Mouse (Mus musculus): ENCODE measurements around the gene Clcnkb. TPM values are rescaled to one million over a fixed set of nuclear protein-coding genes. Genes with fewer than 3 reads are reported as not detected.
A peak's percentile ranks its signal among the peaks of the same experiment; 100 is the strongest.

Gene Clcnkb
- not detected in 2 replicates for total RNA-seq (2014; rRNA removed)
- not detected in 2 replicates for polyA plus RNA-seq (2012; rRNA removed)

- TF ChIP-seq POLR2A (IDR thresholded peaks at IDR 0.05; ENCODE audit: extremely low read depth, insufficient read depth, low read length), result no peak
- TF ChIP-seq CTCF (IDR thresholded peaks at IDR 0.05; ENCODE audit: low read depth, low read length), result no peak
- H3K4me1 ChIP-seq (ENCODE audit: control insufficient read depth, insufficient read depth, low read length), result no peaks in the 10 kb centered on the region
- no peak within 1 kb of the TSS for H3K9ac ChIP-seq (ENCODE audit: low read depth, low read length)
- H3K27me3 ChIP-seq (ENCODE audit: control insufficient read depth, insufficient read depth, low read length), result no peaks in the 10 kb centered on the region
- no peaks in the 10 kb centered on the region for H3K36me3 ChIP-seq (ENCODE audit: control insufficient read depth, insufficient read depth, low read length)
- no peaks in the 10 kb centered on the region for H3K79me2 ChIP-seq (ENCODE audit: control insufficient read depth, insufficient read depth, low read length)
- H3K4me3 ChIP-seq (ENCODE audit: insufficient read depth, low read depth, low read length), result no peak within 1 kb of the TSS
- no peak for DNase-seq (ENCODE audit: extremely low read depth, low read depth, low spot score)
- 69% methylated on average over 7 of the region's 7 CpGs for WGBS
- no peak within 1 kb of the TSS for H3K27ac ChIP-seq (replicated peaks; ENCODE audit: insufficient read depth, low read depth, low read length)
Measured at GRCm38 (mm10) chr4:141415924-141416323, at the start of gene Clcnkb. Gene Clcnkb (minus strand): TSS chr4:141416014.

GRCm38 (mm10) chr4:141464722-141465121, 48.9 kb upstream of the Clcnkb start:
- Histone ChIP-seq H3K4me1 (ENCODE audit: control insufficient read depth, insufficient read depth, low read length) (peaks cover 2% of the 10 kb centered on the region; the same call in 1 of the 2 replicates), H3K36me3 (ENCODE audit: control insufficient read depth, insufficient read depth, low read length) (peaks cover 18% of the 10 kb centered on the region), H3K9ac (ENCODE audit: low read depth, low read length) (no peak overlapping the region), H3K27me3 (ENCODE audit: control insufficient read depth, insufficient read depth, low read length) (no peaks in the 10 kb centered on the region), H3K79me2 (ENCODE audit: control insufficient read depth, insufficient read depth, low read length) (no peaks in the 10 kb centered on the region), H3K27ac (replicated peaks; ENCODE audit: insufficient read depth, low read depth, low read length) (no peak overlapping the region), H3K4me3 (ENCODE audit: insufficient read depth, low read depth, low read length) (no peak overlapping the region)
- no peak for DNase-seq (ENCODE audit: extremely low read depth, low read depth, low spot score)
- TF ChIP-seq POLR2A (IDR thresholded peaks at IDR 0.05; ENCODE audit: extremely low read depth, insufficient read depth, low read length) (no peak), CTCF (IDR thresholded peaks at IDR 0.05; ENCODE audit: low read depth, low read length) (no peak)
- 92% methylated on average over 16 of the region's 16 CpGs for WGBS

- 39% methylated on average over 14 of the region's 14 CpGs for WGBS
- Histone ChIP-seq H3K27ac (replicated peaks; ENCODE audit: insufficient read depth, low read depth, low read length) (no peak overlapping the region), H3K4me1 (ENCODE audit: control insufficient read depth, insufficient read depth, low read length) (peaks cover 2% of the 10 kb centered on the region; the same call in 1 of the 2 replicates), H3K27me3 (ENCODE audit: control insufficient read depth, insufficient read depth, low read length) (no peaks in the 10 kb centered on the region), H3K36me3 (ENCODE audit: control insufficient read depth, insufficient read depth, low read length) (peaks cover 18% of the 10 kb centered on the region), H3K79me2 (ENCODE audit: control insufficient read depth, insufficient read depth, low read length) (no peaks in the 10 kb centered on the region), H3K9ac (ENCODE audit: low read depth, low read length) (no peak overlapping the region), H3K4me3 (ENCODE audit: insufficient read depth, low read depth, low read length) (no peak overlapping the region)
- TF ChIP-seq POLR2A (IDR thresholded peaks at IDR 0.05; ENCODE audit: extremely low read depth, insufficient read depth, low read length), result no peak
- no peak for TF ChIP-seq CTCF (IDR thresholded peaks at IDR 0.05; ENCODE audit: low read depth, low read length)
- DNase-seq (ENCODE audit: extremely low read depth, low read depth, low spot score), result peak; percentile 59
Measured at GRCm38 (mm10) chr4:141463472-141463871, 47.7 kb upstream of the Clcnkb start.

- Histone ChIP-seq H3K9ac (ENCODE audit: low read depth, low read length) (no peak overlapping the region), H3K79me2 (ENCODE audit: control insufficient read depth, insufficient read depth, low read length) (peaks cover 1% of the 10 kb centered on the region; the same call in 1 of the 2 replicates), H3K4me3 (ENCODE audit: insufficient read depth, low read depth, low read length) (no peak overlapping the region), H3K4me1 (ENCODE audit: control insufficient read depth, insufficient read depth, low read length) (peaks cover 2% of the 10 kb centered on the region; the same call in 1 of the 2 replicates), H3K27me3 (ENCODE audit: control insufficient read depth, insufficient read depth, low read length) (no peaks in the 10 kb centered on the region), H3K36me3 (ENCODE audit: control insufficient read depth, insufficient read depth, low read length) (peaks cover 11% of the 10 kb centered on the region), H3K27ac (replicated peaks; ENCODE audit: insufficient read depth, low read depth, low read length) (no peak overlapping the region)
- no peak for TF ChIP-seq POLR2A (IDR thresholded peaks at IDR 0.05; ENCODE audit: extremely low read depth, insufficient read depth, low read length)
- no peak for DNase-seq (ENCODE audit: extremely low read depth, low read depth, low spot score)
- WGBS, result 97% methylated on average over 12 of the region's 12 CpGs
Measured at GRCm38 (mm10) chr4:141461576-141461975, 45.8 kb upstream of the Clcnkb start.

GRCm38 (mm10) chr4:141461088-141461487, 45.3 kb upstream of the Clcnkb start:
- Histone ChIP-seq H3K79me2 (ENCODE audit: control insufficient read depth, insufficient read depth, low read length) (peaks cover 6% of the 10 kb centered on the region; the same call in 1 of the 2 replicates), H3K27me3 (ENCODE audit: control insufficient read depth, insufficient read depth, low read length) (no peaks in the 10 kb centered on the region), H3K36me3 (ENCODE audit: control insufficient read depth, insufficient read depth, low read length) (peaks cover 11% of the 10 kb centered on the region), H3K4me1 (ENCODE audit: control insufficient read depth, insufficient read depth, low read length) (peaks cover 2% of the 10 kb centered on the region; the same call in 1 of the 2 replicates), H3K27ac (replicated peaks; ENCODE audit: insufficient read depth, low read depth, low read length) (no peak overlapping the region), H3K4me3 (ENCODE audit: insufficient read depth, low read depth, low read length) (no peak overlapping the region), H3K9ac (ENCODE audit: low read depth, low read length) (no peak overlapping the region)
- 92% methylated on average over 12 of the region's 12 CpGs for WGBS
- TF ChIP-seq CTCF (IDR thresholded peaks at IDR 0.05; ENCODE audit: low read depth, low read length), result no peak
- TF ChIP-seq POLR2A (IDR thresholded peaks at IDR 0.05; ENCODE audit: extremely low read depth, insufficient read depth, low read length), result no peak
- DNase-seq (ENCODE audit: extremely low read depth, low read depth, low spot score), result no peak

- H3K9ac ChIP-seq (ENCODE audit: low read depth, low read length), result no peak overlapping the region
- DNase-seq (ENCODE audit: extremely low read depth, low read depth, low spot score), result no peak
- 80% methylated on average over 4 of the region's 4 CpGs for WGBS
- no peak for TF ChIP-seq CTCF (IDR thresholded peaks at IDR 0.05; ENCODE audit: low read depth, low read length)
- TF ChIP-seq POLR2A (IDR thresholded peaks at IDR 0.05; ENCODE audit: extremely low read depth, insufficient read depth, low read length), result no peak
- H3K36me3 ChIP-seq (ENCODE audit: control insufficient read depth, insufficient read depth, low read length), result peaks cover 11% of the 10 kb centered on the region
- H3K27me3 ChIP-seq (ENCODE audit: control insufficient read depth, insufficient read depth, low read length), result no peaks in the 10 kb centered on the region
- H3K4me1 ChIP-seq (ENCODE audit: control insufficient read depth, insufficient read depth, low read length), result peaks cover 2% of the 10 kb centered on the region; the same call in 1 of the 2 replicates
- peaks cover 7% of the 10 kb centered on the region; the same call in 1 of the 2 replicates for H3K79me2 ChIP-seq (ENCODE audit: control insufficient read depth, insufficient read depth, low read length)
- H3K27ac ChIP-seq (replicated peaks; ENCODE audit: insufficient read depth, low read depth, low read length), result no peak overlapping the region
- no peak overlapping the region for H3K4me3 ChIP-seq (ENCODE audit: insufficient read depth, low read depth, low read length)
Measured at GRCm38 (mm10) chr4:141460481-141460880, 44.7 kb upstream of the Clcnkb start.
